Mouse (Mus musculus) midbrain, embryonic 12.5 days (tissue): ENCODE measurements around the gene Lrp11. TPM values are rescaled to one million over a fixed set of nuclear protein-coding genes. Genes with fewer than 3 reads are reported as not detected.
"Not testable (repeated sequence)": the region's sequence is repeated elsewhere in the genome, so short reads cannot be mapped to it uniquely, and the experiment has no call there.

Experiments
- ATAC-seq: fragments of 200-750 bp; cut with Nextera tagmentation; 2 replicates; pipeline ENCODE4 v1.8.0; 2017; ENCODE audit warnings: low read depth, moderate TSS enrichment, moderate library complexity; ENCODE audit not compliant: low FRiP score
- H3K27ac ChIP-seq: fragments of 300-500 bp; sonication (generic); replicated peaks from 2 replicates; pipeline ENCODE4 v1.5.1; 2016; ENCODE audit warnings: mild to moderate bottlenecking
- H3K27me3 ChIP-seq: fragments of 300-500 bp; sonication (generic); 2 replicates; pipeline ENCODE4 v1.6.1; 2016; ENCODE audit warnings: mild to moderate bottlenecking
- H3K36me3 ChIP-seq: fragments of 300-500 bp; sonication (generic); 2 replicates; pipeline ENCODE4 v1.6.1; 2016
- H3K4me1 ChIP-seq: fragments of 300-500 bp; sonication (generic); 2 replicates; pipeline ENCODE4 v1.6.1; 2016
- H3K4me2 ChIP-seq: fragments of 300-500 bp; sonication (generic); replicated peaks from 2 replicates; pipeline ENCODE4 v1.6.1; 2016; ENCODE audit warnings: mild to moderate bottlenecking, moderate library complexity
- H3K4me3 ChIP-seq: fragments of 300-500 bp; sonication (generic); 2 replicates; pipeline ENCODE4 v1.5.1; 2016; ENCODE audit warnings: mild to moderate bottlenecking
- H3K9ac ChIP-seq: fragments of 300-500 bp; sonication (generic); replicated peaks from 2 replicates; pipeline ENCODE4 v1.6.1; 2016; ENCODE audit warnings: mild to moderate bottlenecking, moderate library complexity
- H3K9me3 ChIP-seq: fragments of 300-500 bp; sonication (generic); 2 replicates; pipeline ENCODE4 v1.6.1; 2016; ENCODE audit warnings: mild to moderate bottlenecking
- WGBS: fragments of 180-500 bp; shearing (Covaris S2); methylation state at CpG from one replicate; pipeline ENCODE4 v1.1.7; 2016; 5-methylcytosine and 5-hydroxymethylcytosine counted together
- polyA plus RNA-seq: library from polyadenylated mRNA; unstranded; fragments of >200 nt; fragmentation: Nextera tagmentation; extraction: Ambion mirVana; gene quantifications from 2 replicates; pipeline ENCODE4 v1.2.1, GENCODE M21; 2016

The Lrp11 gene
- polyA plus RNA-seq, 1 experiment from 2014 or later = 20.9 TPM

GRCm38 (mm10) chr10:7605168-7605567, 15.6 kb downstream of the Lrp11 start:
- WGBS = 71% methylated on average over 2 of the region's 2 CpGs
- Histone ChIP-seq H3K36me3 (0 out of 2 replicates have a peak, but pooled peaks cover 7% of the 10 kb centered on the region), H3K27ac (no peak overlapping the region), H3K9ac (no peak overlapping the region), H3K4me2 (no peak overlapping the region), H3K4me3 (no peak overlapping the region), H3K9me3 (no peaks in the 10 kb centered on the region), H3K4me1 (no peaks in the 10 kb centered on the region), H3K27me3 (no peaks in the 10 kb centered on the region)
- no peak for ATAC-seq

DNA sequence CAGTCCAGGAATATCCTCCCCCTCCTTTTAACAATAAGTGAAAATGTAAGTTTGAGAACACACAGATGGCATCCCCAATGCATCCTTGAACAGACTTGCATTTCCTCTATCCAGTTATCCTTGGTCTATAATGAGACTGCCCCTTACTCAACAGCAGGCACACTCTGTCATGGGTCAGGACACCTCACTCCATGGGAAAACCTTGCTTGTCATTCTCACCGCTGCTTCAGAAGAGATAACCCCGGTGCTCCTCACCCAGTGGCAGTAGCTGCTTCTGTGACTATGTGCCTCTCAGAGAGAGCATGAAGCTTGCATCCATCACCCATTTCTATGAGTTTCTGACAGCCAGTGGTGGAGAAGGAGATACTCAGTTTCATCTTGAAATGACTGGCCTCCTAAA, 16.8 kb downstream of the Lrp11 start:
- Histone ChIP-seq H3K4me1 (no peaks in the 10 kb centered on the region), H3K4me2 (no peak overlapping the region), H3K9me3 (no peaks in the 10 kb centered on the region), H3K36me3 (0 out of 2 replicates have a peak, but pooled peaks cover 11% of the 10 kb centered on the region), H3K27me3 (no peaks in the 10 kb centered on the region), H3K4me3 (no peak overlapping the region), H3K27ac (no peak overlapping the region), H3K9ac (no peak overlapping the region)
- ATAC-seq = no peak
- 91% methylated on average over 2 of the region's 2 CpGs for WGBS

GRCm38 (mm10) chr10:7608611-7609010, 19.0 kb downstream of the Lrp11 start:
- H3K4me3 ChIP-seq = no peak overlapping the region
- no peak overlapping the region for H3K27ac ChIP-seq
- no peaks in the 10 kb centered on the region for H3K27me3 ChIP-seq
- H3K9ac ChIP-seq = no peak overlapping the region
- 89% methylated on average over 17 of the region's 17 CpGs for WGBS
- no peak for ATAC-seq
- H3K9me3 ChIP-seq = no peaks in the 10 kb centered on the region
- H3K4me1 ChIP-seq = no peaks in the 10 kb centered on the region
- H3K36me3 ChIP-seq = 0 out of 2 replicates have a peak, but pooled peaks cover 11% of the 10 kb centered on the region
- H3K4me2 ChIP-seq = no peak overlapping the region

GRCm38 (mm10) chr10:7611647-7612046, 22.0 kb downstream of the Lrp11 start:
- Histone ChIP-seq H3K36me3 (peaks cover 15% of the 10 kb centered on the region; the same call in 1 of the 2 replicates), H3K4me3 (no peak overlapping the region), H3K9ac (no peak overlapping the region), H3K9me3 (peaks cover 4% of the 10 kb centered on the region), H3K4me1 (no peaks in the 10 kb centered on the region), H3K27me3 (no peaks in the 10 kb centered on the region), H3K27ac (no peak overlapping the region), H3K4me2 (no peak overlapping the region)
- ATAC-seq = no peak
- WGBS = 55% methylated on average over 6 of the region's 6 CpGs

GRCm38 (mm10) chr10:7612210-7612609, 22.6 kb downstream of the Lrp11 start:
- not testable (repeated sequence) for H3K9me3 ChIP-seq, H3K4me2 ChIP-seq, H3K27me3 ChIP-seq, ATAC-seq, H3K27ac ChIP-seq, H3K4me3 ChIP-seq, H3K4me1 ChIP-seq, H3K9ac ChIP-seq
- peaks cover 15% of the 10 kb centered on the region; the same call in 1 of the 2 replicates for H3K36me3 ChIP-seq

DNA sequence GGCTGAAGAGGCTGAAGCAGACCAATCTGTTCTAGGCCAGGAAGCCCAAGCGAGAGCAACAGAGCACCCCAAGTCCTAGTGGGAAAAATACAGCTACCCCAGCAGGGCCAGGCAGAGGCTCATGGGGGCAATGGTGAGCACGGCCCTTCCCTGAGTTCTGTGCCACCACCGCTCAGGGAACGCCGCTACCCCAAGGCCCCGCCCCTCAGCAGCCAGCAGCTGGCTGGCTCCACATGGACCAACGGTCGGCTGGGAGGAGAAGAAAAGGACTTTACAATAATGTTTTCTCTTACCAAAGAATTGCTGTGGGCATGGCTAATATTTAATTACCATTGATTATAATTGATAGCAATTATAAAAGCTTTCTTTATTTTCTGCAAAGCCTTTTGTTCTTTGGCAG, 25.2 kb downstream of the Lrp11 start:
- H3K4me3 ChIP-seq = no peak overlapping the region
- 93% methylated on average over 8 of the region's 8 CpGs for WGBS
- no peaks in the 10 kb centered on the region for H3K27me3 ChIP-seq
- H3K4me2 ChIP-seq = no peak overlapping the region
- ATAC-seq = no peak
- no peaks in the 10 kb centered on the region for H3K4me1 ChIP-seq
- H3K9me3 ChIP-seq = peaks cover 4% of the 10 kb centered on the region
- H3K9ac ChIP-seq = no peak overlapping the region
- no peak overlapping the region for H3K27ac ChIP-seq
- H3K36me3 ChIP-seq = peaks cover 8% of the 10 kb centered on the region; the same call in 1 of the 2 replicates

GRCm38 (mm10) chr10:7617146-7617545, 27.5 kb downstream of the Lrp11 start:
- 91% methylated on average over 9 of the region's 11 CpGs for WGBS
- H3K4me2 ChIP-seq, H3K4me1 ChIP-seq, H3K27ac ChIP-seq, H3K4me3 ChIP-seq, H3K9ac ChIP-seq, H3K27me3 ChIP-seq, H3K9me3 ChIP-seq, ATAC-seq, H3K36me3 ChIP-seq: not testable (repeated sequence)

DNA sequence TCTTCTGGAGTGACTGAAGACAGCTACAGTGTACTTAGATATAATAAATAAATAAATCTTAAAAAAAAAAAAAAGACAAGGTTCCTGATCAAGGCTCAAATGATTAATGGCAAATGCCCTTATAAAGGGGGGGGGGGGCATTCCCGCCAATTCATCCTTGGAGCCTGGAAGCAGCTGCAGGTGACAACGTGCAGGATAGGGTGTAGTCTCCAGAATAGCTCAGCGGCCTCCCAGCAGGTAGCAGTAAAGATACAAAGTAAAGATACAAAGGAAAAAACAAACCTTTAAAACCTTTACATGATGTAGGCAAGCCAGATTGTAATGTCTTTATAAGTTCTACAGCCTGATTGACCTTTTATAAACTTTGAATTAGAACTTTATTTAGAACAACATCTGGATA, 28.0 kb downstream of the Lrp11 start:
- H3K36me3 ChIP-seq, H3K27ac ChIP-seq, H3K9ac ChIP-seq, ATAC-seq, H3K4me2 ChIP-seq, H3K27me3 ChIP-seq, H3K9me3 ChIP-seq, H3K4me3 ChIP-seq, H3K4me1 ChIP-seq: not testable (repeated sequence)
- WGBS = 30% methylated on average over 3 of the region's 3 CpGs

DNA sequence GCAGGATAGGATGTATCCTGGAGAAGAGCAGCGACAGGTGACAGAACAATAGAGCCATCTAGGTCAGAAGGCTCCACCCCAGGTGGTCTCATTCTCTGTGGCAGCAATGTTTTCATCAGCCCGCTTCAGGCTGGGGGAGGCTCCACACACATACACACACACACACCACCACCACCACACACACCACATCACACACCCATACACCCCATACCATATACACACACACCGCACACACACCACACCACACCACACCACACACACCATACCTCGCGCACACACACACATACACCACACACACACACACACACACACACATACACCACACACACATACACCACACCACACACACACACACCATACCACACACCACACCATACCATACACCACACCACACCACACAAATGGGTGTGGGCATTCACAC, 30.2 kb downstream of the Lrp11 start:
- Histone ChIP-seq H3K9me3 (peaks cover under 1% of the 10 kb centered on the region), H3K4me2 (no peak overlapping the region), H3K36me3 (peaks cover 4% of the 10 kb centered on the region; the same call in 1 of the 2 replicates), H3K4me1 (no peaks in the 10 kb centered on the region), H3K4me3 (no peak overlapping the region), H3K9ac (no peak overlapping the region), H3K27ac (no peak overlapping the region), H3K27me3 (no peaks in the 10 kb centered on the region)
- 71% methylated on average over 4 of the region's 5 CpGs for WGBS
- ATAC-seq = peak; percentile 65; the same call in 1 of the 2 replicates

DNA sequence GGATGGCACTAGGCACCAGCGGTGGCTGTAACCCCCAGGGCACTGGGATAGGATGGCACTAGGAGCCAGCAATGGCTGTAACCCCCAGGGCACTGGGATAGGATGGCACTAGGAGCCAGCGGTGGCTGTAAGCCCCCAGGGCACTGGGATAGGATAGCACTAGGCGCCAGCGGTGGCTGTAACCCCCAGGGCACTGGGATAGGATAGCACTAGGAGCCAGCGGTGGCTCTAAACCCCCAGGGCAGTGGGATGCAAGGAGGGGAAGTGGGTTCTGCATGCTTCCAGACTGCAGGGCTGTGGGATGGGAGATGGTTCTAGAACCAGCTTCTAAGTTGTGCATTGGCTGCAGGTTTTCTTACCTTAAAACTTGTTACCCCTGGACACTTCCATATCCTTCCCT, 31.1 kb downstream of the Lrp11 start:
- H3K9me3 ChIP-seq = no peaks in the 10 kb centered on the region
- no peak overlapping the region for H3K4me2 ChIP-seq
- H3K36me3 ChIP-seq = 0 out of 2 replicates have a peak, but pooled peaks cover 3% of the 10 kb centered on the region
- 72% methylated on average over 5 of the region's 5 CpGs for WGBS
- H3K4me1 ChIP-seq = no peaks in the 10 kb centered on the region
- H3K27ac ChIP-seq = no peak overlapping the region
- H3K27me3 ChIP-seq = no peaks in the 10 kb centered on the region
- ATAC-seq = no peak
- no peak overlapping the region for H3K9ac ChIP-seq
- no peak overlapping the region for H3K4me3 ChIP-seq

- Histone ChIP-seq H3K9me3 (no peaks in the 10 kb centered on the region), H3K27me3 (no peaks in the 10 kb centered on the region), H3K9ac (no peak overlapping the region), H3K4me3 (no peak overlapping the region), H3K27ac (no peak overlapping the region), H3K4me2 (no peak overlapping the region), H3K4me1 (no peaks in the 10 kb centered on the region), H3K36me3 (peaks cover 8% of the 10 kb centered on the region; the same call in 1 of the 2 replicates)
- no peak for ATAC-seq
- 92% methylated on average over 3 of the region's 3 CpGs for WGBS
These were observed 32.8 kb downstream of the Lrp11 start for GRCm38 (mm10) chr10:7622378-7622777.

- Histone ChIP-seq H3K27ac (no peak overlapping the region), H3K4me3 (no peak overlapping the region), H3K36me3 (peaks cover 21% of the 10 kb centered on the region), H3K27me3 (no peaks in the 10 kb centered on the region), H3K9ac (no peak overlapping the region), H3K4me1 (no peaks in the 10 kb centered on the region), H3K9me3 (no peaks in the 10 kb centered on the region), H3K4me2 (no peak overlapping the region)
- WGBS = 93% methylated on average over 3 of the region's 3 CpGs
- no peak for ATAC-seq
These were observed 34.4 kb downstream of the Lrp11 start for GRCm38 (mm10) chr10:7623861-7624518.

GRCm38 (mm10) chr10:7629092-7629491, 39.5 kb downstream of the Lrp11 start:
- H3K4me2 ChIP-seq = no peak overlapping the region
- no peak overlapping the region for H3K9ac ChIP-seq
- H3K27ac ChIP-seq = no peak overlapping the region
- H3K27me3 ChIP-seq = no peaks in the 10 kb centered on the region
- no peak for ATAC-seq
- no peaks in the 10 kb centered on the region for H3K4me1 ChIP-seq
- peaks cover 37% of the 10 kb centered on the region for H3K36me3 ChIP-seq
- H3K9me3 ChIP-seq = no peaks in the 10 kb centered on the region
- H3K4me3 ChIP-seq = no peak overlapping the region
- 95% methylated on average over 4 of the region's 4 CpGs for WGBS
